In genomic region chr13:41238805-41239130, GRCm38 (mm10) we compare ENCODE assay signal across 10 mouse cellular contexts. TPM values are rescaled to one million over a fixed set of nuclear protein-coding genes. Genes with fewer than 3 reads are reported as not detected.
DNase-seq lines count a peak whose midpoint lies in the region; ATAC-seq and TF ChIP-seq lines count a peak whose summit lies in the region.
"Had no signal": no experiment of that assay in that cellular context is flagged by ENCODE, and none has a peak within 500 bp of the region (broad histone marks: within the 10 kb centered on the region; RNA-seq: fewer than 3 reads in every experiment).

No protein-coding gene starts in this region.

- H3K27ac ChIP-seq in hindbrain, postnatal 0 days, result no peak overlapping the region
- H3K27ac ChIP-seq: heart, embryonic 13.5 days had no signal

- ATAC-seq in cerebellum, adult (ENCODE audit: insufficient number of reproducible peaks, low FRiP score, low TSS enrichment), result peak; percentile 51; the same call in 1 of the 2 replicates
- no peak for ATAC-seq in Patski
- peak; percentile 60; the same call in 1 of the 2 replicates for ATAC-seq in hindbrain, postnatal 0 days

- H3K9me3 ChIP-seq in hindbrain, postnatal 0 days (ENCODE audit: low read length), result 0 out of 2 replicates have a peak, but pooled peaks cover 2% of the 10 kb centered on the region

- in situ Hi-C loops in Patski (cut with MboI; ENCODE audit: low pct_unique_long_range_greater_than_20kb), result loop anchor here (5.0 to 10.0 kb wide), 4 partner anchors 101 to 444 kb away; no protein-coding TSS in a partner anchor

- H3K4me2 ChIP-seq in hindbrain, postnatal 0 days (ENCODE audit: low read depth, low read length), result no peak overlapping the region
- H3K4me2 ChIP-seq: heart, embryonic 13.5 days had no signal

- H3K36me3 ChIP-seq in hindbrain, postnatal 0 days (ENCODE audit: insufficient read depth, low read length), result no peaks in the 10 kb centered on the region
- H3K36me3 ChIP-seq: heart, embryonic 13.5 days had no signal

- POLR2A ChIA-PET in Patski (lab: Charles Lee), result no interaction called here

- CTCF ChIA-PET in Patski (lab: Charles Lee), result interaction anchor here (1.1 kb wide), 1 partner anchor 161 kb away, joined by 3 read pairs; no protein-coding TSS in a partner anchor

- H3K4me1 ChIP-seq in hindbrain, postnatal 0 days (ENCODE audit: insufficient read depth, low read length), result no peaks in the 10 kb centered on the region
- H3K4me1 ChIP-seq: heart, embryonic 13.5 days had no signal

- peaks cover 34% of the 10 kb centered on the region for H3K27me3 ChIP-seq in Patski
- H3K27me3 ChIP-seq in hindbrain, postnatal 0 days (ENCODE audit: insufficient read depth, low read length), result no peaks in the 10 kb centered on the region

- whole genome bisulfite sequencing in hindbrain, postnatal 0 days, result 7% methylated on average over 5 of the region's 5 CpGs

- no peak for DNase-seq in cerebellum, adult 11-12 months
- DNase-seq in layer of hippocampus, adult 9-10 months (ENCODE audit: low spot score), result peak; percentile 22
- no peak for DNase-seq in layer of hippocampus, postnatal 25 days (ENCODE audit: extremely low spot score in 1 of 2, low spot score in 1 of 2)
- no peak for DNase-seq in Patski (ENCODE audit: low read depth, low spot score)
- peak; percentile 81 for DNase-seq in hindbrain, postnatal 0 days (ENCODE audit: low spot score)
- no peak for DNase-seq in urinary bladder, postnatal 25 days (ENCODE audit: low spot score)
- DNase-seq in left cerebral cortex, adult 11 months (ENCODE audit: low spot score), result no peak

- peak; percentile 42 for TF ChIP-seq CTCF in Patski (IDR thresholded peaks at IDR 0.05)
- TF ChIP-seq CTCF in hindbrain, postnatal 0 days (IDR thresholded peaks at IDR 0.05; ENCODE audit: low read depth), result peak; percentile 88

- H3K9ac ChIP-seq in hindbrain, postnatal 0 days (replicated peaks; ENCODE audit: low read length), result no peak overlapping the region
- H3K9ac ChIP-seq: heart, embryonic 13.5 days had no signal

- H3K4me3 ChIP-seq in hindbrain, postnatal 0 days (ENCODE audit: low read length), result no peak overlapping the region
- H3K4me3 ChIP-seq: heart, embryonic 13.5 days had no signal

RNA-seq across cellular contexts. Expression of gene Smim13, which starts 10.9 kb away (rescaled TPM):
- 100 to 1,000 TPM; 140 to 149 TPM for total RNA-seq in layer of hippocampus, postnatal 25 days (2021)
- 10.8 TPM for polyA plus RNA-seq in Patski (2021)
- total RNA-seq in hindbrain, postnatal 0 days (2014; rRNA removed), result 44.2 and 44.8 TPM in 2 replicates
- 26.7 and 27.5 TPM in 2 replicates for polyA plus RNA-seq in hindbrain, postnatal 0 days (2015; fragmentation: Nextera tagmentation; extraction: Ambion mirVana)

RNA-seq across cellular contexts. Expression of gene Elovl2, which starts 18.6 kb away (rescaled TPM):
- 10 to 100 TPM; 21.9 to 22.4 TPM for total RNA-seq in layer of hippocampus, postnatal 25 days (2021)
- not detected for polyA plus RNA-seq in Patski (2021)
- total RNA-seq in hindbrain, postnatal 0 days (2014; rRNA removed), result 26.8 and 32.3 TPM in 2 replicates
- 29.9 and 31.2 TPM in 2 replicates for polyA plus RNA-seq in hindbrain, postnatal 0 days (2015; fragmentation: Nextera tagmentation; extraction: Ambion mirVana)
- polyA plus RNA-seq: C2C12 had no signal

RNA-seq across cellular contexts. Expression of gene Gm17364, which starts 35.0 kb away (rescaled TPM):
- total RNA-seq in layer of hippocampus, postnatal 25 days (2021), result not detected
- not detected for polyA plus RNA-seq in Patski (2021)
- total RNA-seq in hindbrain, postnatal 0 days (2014; rRNA removed), result not detected in 2 replicates
- not detected in 2 replicates for polyA plus RNA-seq in hindbrain, postnatal 0 days (2015; fragmentation: Nextera tagmentation; extraction: Ambion mirVana)
- polyA plus RNA-seq: C2C12; heart, embryonic 13.5 days had no signal

Comparison
In these comparisons a context has a peak if more than half of its experiments do, and no peak if none do; other contexts are left out.
1. DNase-seq: peak in layer of hippocampus, adult 9-10 months (single experiment) and hindbrain, postnatal 0 days (single experiment); none in cerebellum, adult 11-12 months (single experiment), layer of hippocampus, postnatal 25 days (0 of 2), Patski (single experiment), urinary bladder, postnatal 25 days (single experiment) and left cerebral cortex, adult 11 months (single experiment).